Mouse (Mus musculus) stomach, embryonic 16.5 days (tissue): ENCODE measurements at regions not wholly inside any gene's neighbourhood (a gene's known extent, or its start where the extent isn't known, plus 50 kb on each side); places are given as distances from the start of the nearest gene placed in this dataset.

Experiments
- ATAC-seq: fragments of 200-750 bp; cut with Nextera tagmentation; 2 replicates; pipeline ENCODE4 v1.8.0; 2017; ENCODE audit warnings: moderate number of reproducible peaks, moderate TSS enrichment; ENCODE audit not compliant: insufficient read depth, low FRiP score
- H3K27ac ChIP-seq: fragments of 300-500 bp; sonication (generic); 2 replicates; pipeline ENCODE4 v1.5.1; 2014; ENCODE audit warnings: low read length
- H3K27me3 ChIP-seq: fragments of 300-500 bp; sonication (generic); 2 replicates; pipeline ENCODE4 v1.6.1; 2014; ENCODE audit warnings: low read length, control low read depth, mixed read lengths; ENCODE audit not compliant: control insufficient read depth, insufficient read depth
- H3K36me3 ChIP-seq: fragments of 300-500 bp; sonication (generic); 2 replicates; pipeline ENCODE4 v1.6.1; 2014; ENCODE audit warnings: low read length; ENCODE audit not compliant: control insufficient read depth, insufficient read depth
- H3K4me1 ChIP-seq: fragments of 300-500 bp; sonication (generic); 2 replicates; pipeline ENCODE4 v1.6.1; 2014; ENCODE audit warnings: low read length, control low read depth, mixed read lengths; ENCODE audit not compliant: control insufficient read depth, insufficient read depth
- H3K4me2 ChIP-seq: fragments of 300-500 bp; sonication (generic); 2 replicates; pipeline ENCODE4 v1.6.1; 2014; ENCODE audit warnings: low read depth, low read length, mixed read lengths
- H3K4me3 ChIP-seq: fragments of 300-500 bp; sonication (generic); replicated peaks from 2 replicates; pipeline ENCODE4 v1.5.1; 2014; ENCODE audit warnings: mild to moderate bottlenecking, low read length
- H3K9ac ChIP-seq: fragments of 300-500 bp; sonication (generic); 2 replicates; pipeline ENCODE4 v1.6.1; 2014; ENCODE audit warnings: low read length
- H3K9me3 ChIP-seq: fragments of 300-500 bp; sonication (generic); replicated peaks from 2 replicates; pipeline ENCODE4 v1.6.1; 2016; ENCODE audit warnings: low read length, control low read depth; ENCODE audit not compliant: control insufficient read depth
- WGBS: fragments of 180-500 bp; shearing (Covaris S2); extraction: QIAGEN DNeasy Blood & Tissue Kit; methylation state at CpG from one replicate; pipeline ENCODE4 v1.1.7; 2014; 5-methylcytosine and 5-hydroxymethylcytosine counted together

DNA sequence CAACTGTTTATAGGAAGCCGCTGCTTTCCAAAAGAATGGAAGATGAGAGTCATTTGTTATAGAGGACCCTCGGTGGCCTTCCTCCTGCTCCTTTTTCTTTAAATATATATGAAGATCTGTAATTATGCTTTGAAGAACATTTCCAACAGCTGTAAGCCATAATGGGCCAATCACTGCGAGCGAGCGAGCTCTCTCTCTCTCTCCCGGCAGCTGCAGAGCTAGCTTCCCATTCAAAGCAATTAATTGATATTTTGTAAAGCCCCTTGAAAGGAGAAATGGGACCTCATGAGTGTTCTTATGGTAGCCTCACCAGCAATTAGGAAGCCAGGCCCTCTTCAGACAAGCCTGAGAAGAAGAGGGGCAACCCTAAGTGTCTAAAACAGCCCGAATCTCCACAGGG, 174.1 kb downstream of the Gxylt1 start:
- Histone ChIP-seq H3K9ac (no peak overlapping the region), H3K4me2 (no peak overlapping the region), H3K9me3 (no peaks in the 10 kb centered on the region), H3K27ac (no peak overlapping the region), H3K36me3 (no peaks in the 10 kb centered on the region), H3K4me3 (no peak overlapping the region), H3K27me3 (no peaks in the 10 kb centered on the region), H3K4me1 (no peaks in the 10 kb centered on the region)
- no peak for ATAC-seq
- 58% methylated on average over 7 of the region's 7 CpGs for WGBS

DNA sequence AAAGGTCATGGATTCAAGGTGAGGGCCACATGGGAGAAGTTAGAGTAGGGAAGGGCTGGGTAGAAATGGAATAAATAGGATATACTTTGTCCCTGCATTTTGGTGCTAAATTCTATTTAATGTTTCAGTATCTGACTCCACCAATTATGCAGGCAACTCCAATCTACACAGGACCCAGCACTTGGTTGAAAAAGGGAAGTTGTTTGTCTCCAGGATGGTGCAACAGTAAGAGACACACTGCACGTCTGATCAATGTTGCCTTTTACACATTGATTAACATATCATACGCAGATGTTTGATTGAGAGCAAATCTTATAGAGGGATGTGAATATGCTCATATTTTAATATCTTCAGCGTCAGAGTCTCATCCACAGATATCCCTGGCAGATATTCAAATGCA, 175.1 kb downstream of the Gxylt1 start:
- Histone ChIP-seq H3K36me3 (no peaks in the 10 kb centered on the region), H3K4me3 (no peak overlapping the region), H3K9me3 (no peaks in the 10 kb centered on the region), H3K27ac (no peak overlapping the region), H3K4me2 (no peak overlapping the region), H3K4me1 (no peaks in the 10 kb centered on the region), H3K27me3 (no peaks in the 10 kb centered on the region), H3K9ac (no peak overlapping the region)
- WGBS = 91% methylated on average over 3 of the region's 3 CpGs
- no peak for ATAC-seq

DNA sequence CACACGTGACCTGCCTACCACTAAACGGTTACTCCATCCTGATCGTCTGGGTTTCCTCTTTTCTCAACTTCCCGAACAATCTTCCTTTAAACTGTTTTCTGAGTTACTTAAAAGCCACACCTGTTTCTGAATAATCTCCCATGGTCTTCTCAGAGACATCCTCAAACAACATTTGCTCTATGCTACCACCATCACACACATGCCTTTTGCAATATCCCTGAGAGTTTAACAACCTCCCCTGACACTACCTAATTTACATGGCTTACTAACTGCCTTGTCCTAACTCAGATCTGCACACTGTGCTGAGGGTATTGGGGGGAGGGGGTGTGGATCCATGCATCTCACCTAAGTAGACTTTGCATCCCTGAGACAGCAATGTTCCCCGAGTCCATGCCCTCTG, 178.6 kb downstream of the Gxylt1 start:
- no peak overlapping the region for H3K4me3 ChIP-seq
- H3K36me3 ChIP-seq = no peaks in the 10 kb centered on the region
- 79% methylated on average over 5 of the region's 5 CpGs for WGBS
- ATAC-seq = no peak
- no peaks in the 10 kb centered on the region for H3K9me3 ChIP-seq
- H3K4me2 ChIP-seq = no peak overlapping the region
- no peaks in the 10 kb centered on the region for H3K4me1 ChIP-seq
- H3K9ac ChIP-seq = no peak overlapping the region
- no peak overlapping the region for H3K27ac ChIP-seq
- H3K27me3 ChIP-seq = no peaks in the 10 kb centered on the region

DNA sequence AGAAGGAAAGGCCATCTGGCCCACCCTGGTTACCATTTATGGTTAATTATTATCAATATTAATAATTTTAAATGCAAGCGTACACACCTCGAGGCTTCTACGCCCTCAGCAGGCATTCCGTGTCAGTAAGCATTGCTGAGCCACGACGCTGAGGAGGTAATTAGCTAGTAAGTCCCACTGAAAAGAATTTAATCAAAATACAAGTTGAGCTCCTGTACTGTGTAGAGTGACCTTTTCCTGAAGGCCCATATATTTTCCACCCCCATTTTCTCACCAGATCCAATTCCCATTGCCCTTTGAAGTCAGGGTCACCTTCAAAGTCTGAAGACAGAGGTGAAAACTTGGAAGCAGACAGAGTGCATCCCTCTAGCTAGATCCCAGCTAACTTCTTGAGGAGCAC, 179.8 kb downstream of the Gxylt1 start:
- Histone ChIP-seq H3K9me3 (no peaks in the 10 kb centered on the region), H3K9ac (no peak overlapping the region), H3K36me3 (no peaks in the 10 kb centered on the region), H3K4me3 (no peak overlapping the region), H3K27ac (no peak overlapping the region), H3K4me2 (no peak overlapping the region), H3K4me1 (no peaks in the 10 kb centered on the region), H3K27me3 (no peaks in the 10 kb centered on the region)
- 59% methylated on average over 6 of the region's 6 CpGs for WGBS
- ATAC-seq = no peak

DNA sequence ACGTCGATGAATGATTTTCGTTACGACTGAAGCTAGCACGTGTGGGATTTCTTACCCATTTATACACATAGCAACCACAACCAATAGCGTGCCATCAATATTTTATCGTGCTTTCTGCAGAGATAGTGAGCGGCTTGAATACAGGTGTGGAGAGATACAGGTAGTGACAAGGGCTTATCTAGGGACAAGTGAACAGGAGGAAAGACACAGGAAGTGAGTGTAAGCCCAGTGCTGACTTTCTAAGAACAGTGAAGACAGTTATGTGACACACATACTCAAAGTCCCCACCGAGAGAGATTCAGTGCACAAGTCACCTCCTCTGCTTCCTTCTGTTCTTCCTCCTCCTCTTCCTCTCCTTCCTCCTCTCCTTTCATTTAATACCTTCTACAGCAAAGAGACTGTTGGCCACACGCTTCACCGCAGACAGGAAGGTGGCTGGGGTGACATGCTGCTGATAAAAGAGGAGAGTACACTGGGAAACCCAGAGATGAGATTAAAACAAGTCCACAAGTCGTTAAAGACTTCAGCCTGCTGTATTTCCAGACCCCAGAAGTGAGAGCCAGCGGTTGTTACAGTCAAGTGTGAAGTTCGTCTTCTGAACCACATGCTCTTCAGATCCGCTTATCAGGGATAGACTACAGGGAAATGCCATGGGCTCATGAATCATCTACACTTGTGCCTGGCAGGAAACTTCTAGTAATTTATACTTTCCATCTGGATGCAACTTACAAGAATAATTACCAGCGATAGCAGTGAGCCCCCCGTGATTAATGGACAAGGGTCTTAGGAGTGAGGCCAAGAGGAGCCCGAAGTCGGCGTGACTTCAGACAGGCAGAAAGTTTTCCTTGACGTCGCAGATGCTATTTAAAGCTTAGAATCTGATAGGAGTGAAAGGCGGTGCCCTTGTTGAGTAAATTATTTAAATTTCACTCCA, 180.5 kb downstream of the Gxylt1 start:
- Histone ChIP-seq H3K36me3 (no peaks in the 10 kb centered on the region), H3K9me3 (no peaks in the 10 kb centered on the region), H3K4me1 (no peaks in the 10 kb centered on the region), H3K9ac (no peak overlapping the region), H3K4me3 (no peak overlapping the region), H3K4me2 (no peak overlapping the region), H3K27ac (no peak overlapping the region), H3K27me3 (no peaks in the 10 kb centered on the region)
- 48% methylated on average over 23 of the region's 23 CpGs for WGBS
- ATAC-seq = no peak

DNA sequence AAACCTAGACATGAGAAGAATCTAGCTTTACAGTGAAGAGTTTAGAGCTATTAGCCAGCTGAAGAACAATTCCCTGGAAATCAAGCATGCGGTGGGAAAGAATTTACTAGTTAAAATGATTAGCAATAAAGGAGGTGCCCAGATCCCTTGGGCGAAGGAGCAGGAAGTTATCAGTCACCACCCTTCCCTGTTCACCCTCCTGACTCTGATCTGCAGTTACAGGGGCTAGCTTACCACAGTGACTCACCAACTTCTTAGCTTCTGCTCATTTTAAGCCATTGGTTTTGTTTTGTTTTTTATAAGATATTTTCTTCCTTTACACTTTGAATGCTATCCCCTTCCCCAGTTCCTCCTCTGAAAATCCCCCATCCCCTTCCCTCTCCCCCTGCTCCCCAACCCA, 183.6 kb downstream of the Gxylt1 start:
- no peaks in the 10 kb centered on the region for H3K36me3 ChIP-seq
- 87% methylated on average over 2 of the region's 2 CpGs for WGBS
- no peaks in the 10 kb centered on the region for H3K27me3 ChIP-seq
- no peaks in the 10 kb centered on the region for H3K4me1 ChIP-seq
- H3K4me2 ChIP-seq = no peak overlapping the region
- ATAC-seq = no peak
- no peaks in the 10 kb centered on the region for H3K9me3 ChIP-seq
- no peak overlapping the region for H3K9ac ChIP-seq
- H3K4me3 ChIP-seq = no peak overlapping the region
- no peak overlapping the region for H3K27ac ChIP-seq

DNA sequence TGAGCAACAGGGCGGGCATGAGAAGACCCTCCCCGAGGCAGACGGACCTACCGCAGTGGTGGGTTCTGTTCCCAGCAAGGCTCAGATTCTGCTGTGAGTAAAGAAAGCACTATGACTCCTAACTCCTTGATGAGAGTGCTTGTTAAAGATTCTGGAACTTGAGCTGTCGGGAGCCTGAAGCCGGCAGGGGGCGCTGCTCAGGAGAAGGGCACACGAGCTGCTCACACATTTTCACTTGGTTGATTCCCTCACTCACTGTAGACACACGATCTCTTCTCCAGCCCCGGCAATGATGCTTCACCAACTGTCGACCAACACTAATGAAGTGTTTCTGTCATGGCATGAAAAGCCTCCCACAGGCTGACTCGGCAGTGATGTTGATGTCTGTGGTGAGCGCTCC, 185.6 kb downstream of the Gxylt1 start:
- H3K4me1 ChIP-seq = no peaks in the 10 kb centered on the region
- ATAC-seq = no peak
- no peaks in the 10 kb centered on the region for H3K36me3 ChIP-seq
- H3K27me3 ChIP-seq = no peaks in the 10 kb centered on the region
- no peak overlapping the region for H3K9ac ChIP-seq
- H3K27ac ChIP-seq = no peak overlapping the region
- H3K4me2 ChIP-seq = no peak overlapping the region
- WGBS = 30% methylated on average over 13 of the region's 13 CpGs
- no peak overlapping the region for H3K4me3 ChIP-seq
- H3K9me3 ChIP-seq = no peaks in the 10 kb centered on the region

DNA sequence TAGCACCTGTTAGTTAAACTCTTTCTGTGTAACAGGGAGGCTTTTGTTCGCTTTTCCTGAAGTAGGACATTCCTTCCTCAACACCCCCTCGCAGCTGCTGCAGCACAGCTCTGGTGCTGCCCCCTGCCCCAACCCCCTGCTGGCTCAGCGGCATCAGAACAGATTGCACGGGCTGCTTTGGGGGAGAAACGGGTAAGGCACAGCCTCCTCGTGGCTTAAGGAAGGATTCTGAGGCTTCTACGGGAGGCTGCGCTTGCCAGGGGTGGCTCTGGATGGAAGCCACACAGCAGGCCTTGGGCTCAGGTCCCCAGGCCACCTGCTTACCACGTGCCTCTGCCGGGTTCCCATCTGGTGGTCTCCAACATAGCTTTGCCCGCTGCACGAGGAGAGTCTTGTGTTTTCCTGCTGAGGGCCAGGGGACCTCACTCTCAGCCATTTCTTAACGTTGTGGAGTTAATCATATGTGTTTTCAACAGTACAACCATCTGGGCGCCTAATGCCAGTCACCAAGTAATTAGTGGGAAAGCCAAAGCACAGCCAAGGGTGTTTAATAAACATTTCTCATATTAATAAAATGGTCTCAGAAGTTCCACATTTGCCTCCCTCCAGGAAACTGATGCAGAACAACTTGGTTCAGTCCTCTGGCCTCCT, 189.9 kb downstream of the Gxylt1 start:
- H3K27me3 ChIP-seq = no peaks in the 10 kb centered on the region
- no peak for ATAC-seq
- no peak overlapping the region for H3K4me3 ChIP-seq
- no peak overlapping the region for H3K4me2 ChIP-seq
- H3K36me3 ChIP-seq = no peaks in the 10 kb centered on the region
- H3K9ac ChIP-seq = no peak overlapping the region
- no peaks in the 10 kb centered on the region for H3K4me1 ChIP-seq
- H3K27ac ChIP-seq = no peak overlapping the region
- 49% methylated on average over 14 of the region's 14 CpGs for WGBS
- H3K9me3 ChIP-seq = no peaks in the 10 kb centered on the region

DNA sequence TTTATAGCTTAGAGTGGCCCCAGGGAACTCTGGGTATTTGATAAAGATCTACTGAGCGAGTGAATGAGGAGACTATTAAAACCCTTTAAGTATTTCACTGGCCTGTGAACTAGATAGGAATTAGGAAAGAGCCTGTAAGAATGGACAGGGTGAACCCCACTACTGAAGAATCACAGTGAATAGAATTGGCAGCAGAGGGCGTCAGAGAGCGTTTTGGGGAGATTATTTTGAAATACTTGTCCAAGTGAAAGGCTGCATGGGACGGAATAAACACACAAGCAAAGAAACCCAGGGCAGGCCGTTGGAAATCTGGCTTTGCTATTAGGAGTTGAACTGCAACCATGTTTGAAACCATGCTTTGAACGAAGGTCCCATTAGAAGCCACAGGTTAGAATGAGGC, 200.9 kb downstream of the Gxylt1 start:
- ATAC-seq = no peak
- Histone ChIP-seq H3K4me2 (no peak overlapping the region), H3K9me3 (no peaks in the 10 kb centered on the region), H3K4me3 (no peak overlapping the region), H3K27ac (no peak overlapping the region), H3K9ac (no peak overlapping the region), H3K36me3 (no peaks in the 10 kb centered on the region), H3K4me1 (no peaks in the 10 kb centered on the region), H3K27me3 (no peaks in the 10 kb centered on the region)
- WGBS = 63% methylated on average over 6 of the region's 6 CpGs
